Mouse (Mus musculus) lung, adult 2 months (tissue): ENCODE results near the gene Acot4.

ENCODE experiments used
- CTCF ChIP-seq: fragments of 200-500 bp; IDR thresholded peaks from 2 replicates; pipeline ENCODE4 v1.5.1; 2011; ENCODE audit warnings: mild to moderate bottlenecking, low read length, control low read depth; ENCODE audit not compliant: insufficient read depth
- POLR2A ChIP-seq: fragments of 200-500 bp; IDR thresholded peaks from 2 replicates; pipeline ENCODE4 v1.6.1; 2011; ENCODE audit warnings: low read depth, mild to moderate bottlenecking, control low read depth, low read length, borderline replicate concordance; ENCODE audit errors: extremely low read depth

- TF ChIP-seq CTCF: no peak
- TF ChIP-seq POLR2A: no peak
These were observed 4.1 kb downstream of the Acot4 start for GRCm38 (mm10) chr12:84042248-84042647.
